Comparison of ENCODE assay signal across 11 mouse cellular contexts in the genomic region with DNA sequence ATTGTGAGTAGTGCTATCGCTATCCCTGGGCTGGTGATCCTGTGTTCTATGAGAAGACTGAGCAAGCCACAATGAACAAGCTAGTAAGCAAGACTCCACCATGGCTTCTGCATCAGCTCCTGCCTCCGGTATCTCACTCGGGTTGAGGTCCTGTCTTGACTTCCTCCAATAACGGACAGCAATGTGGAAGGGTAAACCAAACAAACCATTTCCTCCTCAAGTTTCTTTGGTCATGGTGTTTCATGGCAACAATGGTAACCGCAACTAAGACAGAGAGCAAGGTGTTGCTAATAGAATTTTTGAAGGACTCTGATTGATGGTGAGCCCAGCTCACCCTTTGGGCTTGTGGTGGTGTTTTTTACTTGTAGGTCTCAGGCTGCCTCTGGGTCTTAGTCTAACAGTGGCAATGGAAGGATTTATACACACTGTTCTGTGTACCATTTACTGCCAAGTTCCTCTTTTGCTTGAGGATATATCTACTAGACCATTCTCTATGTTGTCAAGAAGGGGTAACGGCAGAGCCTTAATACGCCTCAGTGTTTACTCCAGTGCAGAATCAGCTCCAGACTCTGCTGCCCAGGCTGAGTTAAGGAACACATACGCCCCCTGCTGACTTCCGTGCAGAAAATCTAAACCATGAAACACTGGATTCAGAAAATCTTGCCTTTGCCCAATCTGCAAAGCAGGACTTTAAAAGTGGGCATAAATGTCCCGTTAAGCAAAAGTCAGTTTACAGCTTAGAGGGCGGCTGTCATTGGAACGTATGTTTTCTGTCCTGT. TPM values are rescaled to one million over a fixed set of nuclear protein-coding genes. Genes with fewer than 3 reads are reported as not detected.
DNase-seq lines count a peak whose midpoint lies in the region; TF ChIP-seq lines count a peak whose summit lies in the region.
"Had no signal": no experiment of that assay in that cellular context is flagged by ENCODE, and none has a peak within 500 bp of the region (broad histone marks: within the 10 kb centered on the region; RNA-seq: fewer than 3 reads in every experiment).

No protein-coding gene starts in this region.

- H3K4me3 ChIP-seq in lung, adult 2 months (replicated peaks; ENCODE audit: extremely low read depth, low read depth, low read length) = no peak overlapping the region
- H3K4me3 ChIP-seq: liver, embryonic 15.5 days; stomach, embryonic 15.5 days had no signal

- peak; percentile 44; the same call in 1 of the 2 replicates for TF ChIP-seq CTCF in lung, adult 2 months (IDR thresholded peaks at IDR 0.05; ENCODE audit: insufficient read depth, low read length)
- TF ChIP-seq CTCF in brain, embryonic 14.5 days (IDR thresholded peaks at IDR 0.05; ENCODE audit: borderline replicate concordance, extremely low read depth, insufficient read depth, insufficient read length) = peak; percentile 49; the same call in 1 of the 2 replicates

- H3K4me1 ChIP-seq in lung, adult 2 months (ENCODE audit: control insufficient read depth, insufficient read depth, low read length) = no peaks in the 10 kb centered on the region
- H3K4me1 ChIP-seq: liver, embryonic 15.5 days; stomach, embryonic 15.5 days had no signal

- 34% methylated on average over 12 of the region's 12 CpGs for WGBS in lung, adult 2 months

- TF ChIP-seq POLR2A in lung, adult 2 months (IDR thresholded peaks at IDR 0.05; ENCODE audit: borderline replicate concordance, extremely low read depth, low read depth, low read length) = no peak
- no peak for TF ChIP-seq POLR2A in brain, embryonic 14.5 days (IDR thresholded peaks at IDR 0.05; ENCODE audit: borderline replicate concordance, extremely low read depth, insufficient read depth, insufficient read length, poor library complexity, severe bottlenecking)

- DNase-seq in cerebellum, adult 18-20 months = peak; percentile 30
- no peak for DNase-seq in cerebellum, adult 9-10 months
- no peak for DNase-seq in lung, adult 2 months
- DNase-seq in lung, adult 18-20 months = no peak
- peak; percentile 51 for DNase-seq in brain, embryonic 14.5 days (ENCODE audit: low read depth)
- DNase-seq in layer of hippocampus, postnatal 14 days (ENCODE audit: low spot score in 2 of 2) = peak; percentile 49 to 53
- peak; percentile 62 for DNase-seq in right cerebral cortex, adult 18-20 months
- no peak for DNase-seq in gastrocnemius, adult 18-20 months (ENCODE audit: low spot score)

RNA-seq across cellular contexts. Expression of a gene that starts 12.7 kb away (rescaled TPM):
- polyA plus RNA-seq in lung, adult 2 months (2012; rRNA removed) = 0.90 and 1.3 TPM in 2 replicates
- 166 and 218 TPM in 2 replicates for polyA plus RNA-seq in brain, embryonic 14.5 days (2012; rRNA removed)
- total RNA-seq in layer of hippocampus, postnatal 14 days (2021) = 100 to 1,000 TPM; 102 to 103 TPM
- not detected for total RNA-seq in gastrocnemius, adult 18-20 months (2021)
- polyA plus RNA-seq: liver, embryonic 15.5 days had no signal

RNA-seq across cellular contexts. Expression of a gene that starts 58.5 kb away (rescaled TPM):
- not detected in 2 replicates for polyA plus RNA-seq in lung, adult 2 months (2012; rRNA removed)
- polyA plus RNA-seq in brain, embryonic 14.5 days (2012; rRNA removed) = not detected in 2 replicates
- not detected for total RNA-seq in layer of hippocampus, postnatal 14 days (2021)
- total RNA-seq in gastrocnemius, adult 18-20 months (2021) = not detected
- polyA plus RNA-seq: C2C12; liver, embryonic 15.5 days; stomach, embryonic 15.5 days had no signal

Comparison
In these comparisons a context has a peak if more than half of its experiments do, and no peak if none do; other contexts are left out.
1. DNase-seq: peak in cerebellum, adult 18-20 months (2 of 2), brain, embryonic 14.5 days (single experiment), layer of hippocampus, postnatal 14 days (2 of 2) and right cerebral cortex, adult 18-20 months (single experiment); none in cerebellum, adult 9-10 months (single experiment), lung, adult 2 months (single experiment), lung, adult 18-20 months (0 of 2) and gastrocnemius, adult 18-20 months (single experiment).
2. RNA of a gene that starts 12.7 kb away (total RNA-seq): 102 to 103 TPM in layer of hippocampus, postnatal 14 days; not detected in gastrocnemius, adult 18-20 months; every median in the first group is over 100 times any median in the second.